Mouse (Mus musculus): ENCODE data around the gene Ccdc86. TPM values are rescaled to one million over a fixed set of nuclear protein-coding genes. Genes with fewer than 3 reads are reported as not detected.

The Ccdc86 gene
- total and polyA plus RNA-seq, 2 experiments: 1.2 to 4.3 TPM

DNA sequence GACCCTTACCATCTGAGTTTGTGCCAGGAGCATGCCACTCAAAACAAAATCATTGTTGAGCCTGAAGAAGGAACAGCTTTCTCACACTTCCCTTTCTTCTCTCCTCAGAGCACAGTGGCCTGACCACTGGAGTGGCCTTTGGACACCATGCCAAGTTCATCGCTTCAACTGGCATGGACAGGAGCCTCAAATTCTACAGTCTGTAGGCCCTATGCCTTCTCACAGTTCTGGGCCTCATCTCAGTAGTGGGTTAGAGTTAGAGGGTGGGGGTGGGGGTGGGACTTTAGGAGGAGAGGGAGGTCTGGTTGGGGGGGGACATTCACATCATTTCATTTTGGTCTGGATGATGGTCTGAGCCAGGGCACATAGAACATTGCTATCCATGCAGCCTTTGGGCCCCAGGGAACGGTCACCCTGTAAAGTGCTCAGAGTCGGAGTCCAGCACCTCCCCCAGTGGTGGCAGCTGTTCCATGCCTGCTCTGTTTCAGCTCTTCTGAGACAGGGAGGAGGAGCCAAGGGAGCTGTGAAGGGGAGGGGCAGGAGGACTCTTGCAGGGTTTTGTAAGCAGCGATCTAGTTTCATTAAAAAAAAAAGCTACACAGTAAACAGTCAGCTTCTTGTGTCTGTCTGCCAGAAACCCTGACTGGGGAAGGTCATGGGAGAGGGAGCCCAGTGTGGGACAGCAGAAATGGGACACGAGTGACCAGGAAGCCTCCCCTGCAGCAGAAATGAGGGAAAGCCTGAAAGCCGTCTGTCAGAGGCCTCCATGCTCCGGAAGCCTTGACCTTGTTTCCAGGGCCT lies 43.9 kb downstream of the Ccdc86 start:
- Histone ChIP-seq H3K9ac (ENCODE audit: low read depth, low read length) (0 out of 2 replicates have a peak overlapping the region, but pooled peaks have one; percentile 21), H3K27me3 (ENCODE audit: control insufficient read depth, insufficient read depth, low read length) (no peaks in the 10 kb centered on the region), H3K36me3 (ENCODE audit: control insufficient read depth, insufficient read depth, low read length) (peaks cover 43% of the 10 kb centered on the region), H3K27ac (replicated peaks; ENCODE audit: insufficient read depth, low read depth, low read length) (peak overlapping the region; percentile 42), H3K79me2 (ENCODE audit: control insufficient read depth, insufficient read depth, low read length) (no peaks in the 10 kb centered on the region), H3K4me1 (ENCODE audit: control insufficient read depth, insufficient read depth, low read length) (peaks cover 11% of the 10 kb centered on the region), H3K4me3 (ENCODE audit: insufficient read depth, low read depth, low read length) (no peak overlapping the region)
- DNase-seq (ENCODE audit: extremely low read depth, low read depth, low spot score): peak; percentile 60
- no peak for TF ChIP-seq POLR2A (IDR thresholded peaks at IDR 0.05; ENCODE audit: extremely low read depth, insufficient read depth, low read length)
- no peak for TF ChIP-seq CTCF (IDR thresholded peaks at IDR 0.05; ENCODE audit: low read depth, low read length)
- WGBS: 48% methylated on average over 7 of the region's 7 CpGs

DNA sequence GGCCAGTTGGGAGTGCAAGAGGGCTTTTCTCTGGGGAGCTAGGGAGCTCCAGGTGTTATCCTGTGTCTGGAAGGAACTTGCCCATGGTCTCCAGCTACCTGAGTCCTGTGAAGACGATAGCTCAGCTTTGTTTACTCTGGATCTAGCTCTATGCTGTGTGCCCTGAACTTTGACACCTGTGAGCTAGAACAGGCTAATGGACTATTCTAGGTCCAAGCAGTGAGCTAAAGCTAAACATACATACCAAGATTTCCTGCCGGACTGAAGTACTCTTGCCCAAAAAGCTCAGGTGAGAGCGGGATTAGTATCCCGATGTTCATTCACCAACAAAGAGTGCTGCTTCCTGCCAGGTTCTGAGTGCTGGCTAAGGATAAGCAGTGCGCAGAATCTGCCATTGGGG lies 44.6 kb downstream of the Ccdc86 start:
- no peak for TF ChIP-seq POLR2A (IDR thresholded peaks at IDR 0.05; ENCODE audit: extremely low read depth, insufficient read depth, low read length)
- TF ChIP-seq CTCF (IDR thresholded peaks at IDR 0.05; ENCODE audit: low read depth, low read length): no peak
- Histone ChIP-seq H3K36me3 (ENCODE audit: control insufficient read depth, insufficient read depth, low read length) (peaks cover 49% of the 10 kb centered on the region), H3K79me2 (ENCODE audit: control insufficient read depth, insufficient read depth, low read length) (no peaks in the 10 kb centered on the region), H3K4me3 (ENCODE audit: insufficient read depth, low read depth, low read length) (no peak overlapping the region), H3K9ac (ENCODE audit: low read depth, low read length) (0 out of 2 replicates have a peak overlapping the region, but pooled peaks have one; percentile 21), H3K27ac (replicated peaks; ENCODE audit: insufficient read depth, low read depth, low read length) (peak overlapping the region; percentile 42), H3K27me3 (ENCODE audit: control insufficient read depth, insufficient read depth, low read length) (no peaks in the 10 kb centered on the region), H3K4me1 (ENCODE audit: control insufficient read depth, insufficient read depth, low read length) (peaks cover 11% of the 10 kb centered on the region)
- DNase-seq (ENCODE audit: extremely low read depth, low read depth, low spot score): peak; percentile 82
- WGBS: 52% methylated on average over 5 of the region's 5 CpGs

DNA sequence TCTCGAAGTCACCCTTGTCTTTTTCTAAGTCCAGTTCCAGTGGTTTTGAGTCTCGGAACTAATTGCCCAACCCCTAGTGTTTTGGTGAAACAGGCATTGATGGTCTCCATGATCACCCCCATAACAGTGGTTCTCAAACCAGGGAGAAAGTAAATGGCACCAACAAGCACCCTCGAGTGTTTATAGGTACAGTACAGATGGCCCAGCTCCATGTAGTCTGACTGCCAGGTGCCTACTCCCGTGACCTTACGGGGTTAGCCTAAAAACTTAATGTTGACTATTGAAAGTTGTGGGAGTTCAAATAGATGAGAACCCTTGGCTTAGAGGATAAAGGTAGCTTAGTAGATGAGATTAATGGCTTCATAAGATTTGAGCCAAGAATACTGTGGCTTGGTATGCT lies 48.0 kb downstream of the Ccdc86 start:
- Histone ChIP-seq H3K4me1 (ENCODE audit: control insufficient read depth, insufficient read depth, low read length) (peaks cover 19% of the 10 kb centered on the region), H3K27ac (replicated peaks; ENCODE audit: insufficient read depth, low read depth, low read length) (no peak overlapping the region), H3K9ac (ENCODE audit: low read depth, low read length) (no peak overlapping the region), H3K4me3 (ENCODE audit: insufficient read depth, low read depth, low read length) (no peak overlapping the region), H3K36me3 (ENCODE audit: control insufficient read depth, insufficient read depth, low read length) (peaks cover 62% of the 10 kb centered on the region), H3K79me2 (ENCODE audit: control insufficient read depth, insufficient read depth, low read length) (peaks cover 4% of the 10 kb centered on the region; the same call in 1 of the 2 replicates), H3K27me3 (ENCODE audit: control insufficient read depth, insufficient read depth, low read length) (no peaks in the 10 kb centered on the region)
- TF ChIP-seq POLR2A (IDR thresholded peaks at IDR 0.05; ENCODE audit: extremely low read depth, insufficient read depth, low read length) (no peak), CTCF (IDR thresholded peaks at IDR 0.05; ENCODE audit: low read depth, low read length) (no peak)
- DNase-seq (ENCODE audit: extremely low read depth, low read depth, low spot score): peak; percentile 79
- WGBS: 33% methylated on average over 5 of the region's 5 CpGs

DNA sequence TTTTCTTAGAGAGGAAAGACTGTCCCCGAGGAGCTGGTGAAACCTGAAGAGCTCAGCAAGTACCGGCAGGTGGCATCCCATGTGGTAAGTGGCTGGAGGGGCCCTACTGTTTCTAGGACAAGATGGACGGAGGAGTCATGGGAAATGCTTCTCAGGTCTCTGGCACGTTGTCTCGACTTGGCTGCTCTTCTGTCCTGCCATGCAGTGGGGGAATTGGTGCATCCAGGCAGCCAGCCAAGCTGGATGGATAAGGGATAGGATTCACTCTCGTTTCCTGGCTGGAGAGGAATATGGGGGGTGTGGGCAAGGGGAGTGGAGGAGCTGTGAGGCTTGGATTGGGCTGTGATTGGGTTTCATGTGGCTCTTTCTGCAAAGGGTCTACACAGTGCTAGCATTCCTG lies 48.8 kb downstream of the Ccdc86 start:
- Histone ChIP-seq H3K4me1 (ENCODE audit: control insufficient read depth, insufficient read depth, low read length) (peaks cover 19% of the 10 kb centered on the region), H3K4me3 (ENCODE audit: insufficient read depth, low read depth, low read length) (no peak overlapping the region), H3K27me3 (ENCODE audit: control insufficient read depth, insufficient read depth, low read length) (no peaks in the 10 kb centered on the region), H3K36me3 (ENCODE audit: control insufficient read depth, insufficient read depth, low read length) (peaks cover 60% of the 10 kb centered on the region), H3K79me2 (ENCODE audit: control insufficient read depth, insufficient read depth, low read length) (peaks cover 4% of the 10 kb centered on the region; the same call in 1 of the 2 replicates), H3K9ac (ENCODE audit: low read depth, low read length) (no peak overlapping the region), H3K27ac (replicated peaks; ENCODE audit: insufficient read depth, low read depth, low read length) (no peak overlapping the region)
- 34% methylated on average over 6 of the region's 6 CpGs for WGBS
- DNase-seq (ENCODE audit: extremely low read depth, low read depth, low spot score): peak; percentile 39
- TF ChIP-seq CTCF (IDR thresholded peaks at IDR 0.05; ENCODE audit: low read depth, low read length) (no peak), POLR2A (IDR thresholded peaks at IDR 0.05; ENCODE audit: extremely low read depth, insufficient read depth, low read length) (no peak)

DNA sequence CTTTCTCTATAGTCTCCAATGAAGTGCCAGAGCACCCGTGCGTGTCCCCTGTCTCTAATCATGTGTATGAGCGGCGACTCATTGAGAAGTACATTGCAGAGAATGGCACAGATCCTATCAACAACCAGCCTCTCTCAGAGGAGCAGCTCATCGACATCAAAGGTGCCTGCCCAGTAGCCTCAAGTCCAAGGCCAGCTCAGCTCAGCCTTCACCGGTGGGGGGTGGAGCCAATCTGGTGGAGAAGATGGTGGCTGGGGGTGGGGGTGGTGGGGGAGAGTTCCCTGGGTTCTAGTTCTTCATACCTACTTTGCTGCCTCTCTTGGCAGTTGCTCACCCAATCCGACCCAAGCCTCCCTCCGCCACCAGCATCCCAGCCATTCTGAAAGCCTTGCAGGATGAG lies 51.6 kb downstream of the Ccdc86 start:
- peaks cover 4% of the 10 kb centered on the region; the same call in 1 of the 2 replicates for H3K79me2 ChIP-seq (ENCODE audit: control insufficient read depth, insufficient read depth, low read length)
- H3K4me3 ChIP-seq (ENCODE audit: insufficient read depth, low read depth, low read length): no peak overlapping the region
- 63% methylated on average over 8 of the region's 8 CpGs for WGBS
- H3K27me3 ChIP-seq (ENCODE audit: control insufficient read depth, insufficient read depth, low read length): no peaks in the 10 kb centered on the region
- DNase-seq (ENCODE audit: extremely low read depth, low read depth, low spot score): peak; percentile 45
- H3K9ac ChIP-seq (ENCODE audit: low read depth, low read length): 0 out of 2 replicates have a peak overlapping the region, but pooled peaks have one; percentile 17
- peaks cover 39% of the 10 kb centered on the region for H3K36me3 ChIP-seq (ENCODE audit: control insufficient read depth, insufficient read depth, low read length)
- peaks cover 8% of the 10 kb centered on the region for H3K4me1 ChIP-seq (ENCODE audit: control insufficient read depth, insufficient read depth, low read length)
- peak overlapping the region; percentile 20 for H3K27ac ChIP-seq (replicated peaks; ENCODE audit: insufficient read depth, low read depth, low read length)
- TF ChIP-seq CTCF (IDR thresholded peaks at IDR 0.05; ENCODE audit: low read depth, low read length) (no peak), POLR2A (IDR thresholded peaks at IDR 0.05; ENCODE audit: extremely low read depth, insufficient read depth, low read length) (no peak)

DNA sequence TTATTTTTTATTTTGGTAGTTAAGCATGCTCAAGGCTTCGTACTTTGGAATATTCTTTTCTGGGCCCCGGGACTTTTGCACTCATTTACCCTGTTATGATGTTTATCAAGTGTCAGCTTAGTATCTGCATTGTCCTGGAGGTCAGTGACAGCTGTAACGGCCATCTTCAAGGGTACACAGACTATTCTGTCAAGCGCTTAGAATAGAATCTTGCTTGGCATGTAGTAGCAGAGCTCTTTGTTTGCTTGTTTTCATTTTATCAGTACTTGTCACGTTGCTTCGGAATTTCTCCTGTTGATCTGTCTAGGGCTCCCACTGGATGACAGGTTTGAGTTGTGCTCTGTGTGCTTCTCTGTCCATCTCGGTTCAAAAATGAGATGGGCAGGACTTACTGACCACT lies 52.2 kb downstream of the Ccdc86 start:
- Histone ChIP-seq H3K79me2 (ENCODE audit: control insufficient read depth, insufficient read depth, low read length) (peaks cover 4% of the 10 kb centered on the region; the same call in 1 of the 2 replicates), H3K4me1 (ENCODE audit: control insufficient read depth, insufficient read depth, low read length) (peaks cover 8% of the 10 kb centered on the region), H3K27ac (replicated peaks; ENCODE audit: insufficient read depth, low read depth, low read length) (peak overlapping the region; percentile 20), H3K36me3 (ENCODE audit: control insufficient read depth, insufficient read depth, low read length) (peaks cover 32% of the 10 kb centered on the region), H3K9ac (ENCODE audit: low read depth, low read length) (peak overlapping the region; percentile 17; the same call in 1 of the 2 replicates), H3K27me3 (ENCODE audit: control insufficient read depth, insufficient read depth, low read length) (no peaks in the 10 kb centered on the region), H3K4me3 (ENCODE audit: insufficient read depth, low read depth, low read length) (peak overlapping the region; percentile 7; the same call in 1 of the 2 replicates)
- TF ChIP-seq CTCF (IDR thresholded peaks at IDR 0.05; ENCODE audit: low read depth, low read length) (no peak), POLR2A (IDR thresholded peaks at IDR 0.05; ENCODE audit: extremely low read depth, insufficient read depth, low read length) (no peak)
- 12% methylated on average over 7 of the region's 7 CpGs for whole genome bisulfite sequencing
- DNase-seq (ENCODE audit: extremely low read depth, low read depth, low spot score): peak; percentile 71
